Mouse (Mus musculus) hematopoietic multipotent progenitor cell, adult 10-12 weeks (in vitro differentiated cells): ENCODE measurements around the gene Anapc10. TPM values are rescaled to one million over a fixed set of nuclear protein-coding genes. Genes with fewer than 3 reads are reported as not detected.

ENCODE experiments used
- polyA plus RNA-seq: library from polyadenylated mRNA; stranded (reverse); fragments of >175 nt; gene quantifications from 2 replicates; pipeline ENCODE4 v1.2.3, GENCODE M21; 2012; ENCODE audit warnings: low replicate concordance

The Anapc10 gene
- 0.07 and 0.62 TPM in 2 replicates for polyA plus RNA-seq

DNA sequence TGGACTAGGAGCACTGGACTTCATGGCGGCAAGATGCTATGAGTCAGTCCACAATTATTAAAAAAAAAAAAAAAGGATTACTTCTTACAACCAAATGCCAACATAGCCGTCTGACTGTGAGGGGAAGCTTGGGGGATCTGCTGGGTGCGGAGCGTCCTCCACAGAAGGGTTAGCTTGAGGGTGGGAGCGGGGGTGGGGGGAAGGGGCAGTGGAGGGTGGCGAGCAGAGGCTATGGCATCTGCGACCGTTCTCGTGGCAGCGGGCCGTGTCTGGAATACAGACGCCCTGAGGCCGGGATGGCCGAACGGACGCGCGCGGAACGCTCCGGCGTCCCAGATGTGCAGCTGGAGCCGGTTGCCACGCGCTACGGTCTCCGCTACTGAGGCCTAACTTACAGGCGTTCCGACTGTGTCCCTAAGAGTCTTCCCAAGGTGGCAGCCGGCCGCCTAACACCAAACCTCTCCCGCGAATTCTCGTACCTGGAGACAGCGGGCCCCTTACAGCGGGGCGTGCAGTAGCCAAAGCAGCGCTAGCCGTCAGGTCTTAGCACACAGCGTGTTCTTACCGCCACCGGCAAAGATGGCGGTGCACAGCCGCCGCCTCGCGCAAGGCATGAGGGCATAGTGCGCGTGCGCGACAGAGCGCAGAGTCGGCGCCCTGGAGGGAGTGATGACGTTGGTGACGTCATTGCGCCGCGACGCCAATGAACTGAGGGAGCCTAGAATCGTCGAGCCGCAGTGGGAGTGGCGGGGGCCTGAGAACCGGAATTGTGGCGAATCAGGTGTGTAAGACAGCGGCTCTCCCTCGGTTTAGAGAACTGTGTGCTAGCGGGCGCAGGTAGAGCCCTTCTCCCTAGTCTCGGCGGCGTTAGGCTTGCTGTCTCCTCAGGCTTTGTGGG is at the start of gene Anapc10, which contains the start of gene Abce1:
Anapc10 (plus strand) TSS at position 757 of the 898 bp plus-strand sequence.
Abce1 (minus strand) TSS at position 677 of the 898 bp plus-strand sequence.

Other genes with a start within 250 kb of the Anapc10 start
- 4.4 and 6.1 TPM in 2 replicates for gene Otud4, start 72.2 kb upstream of the Anapc10 start, polyA plus RNA-seq
- 1.2 and 8.8 TPM in 2 replicates for gene Abce1, start 80 bp upstream of the Anapc10 start, polyA plus RNA-seq